Mouse (Mus musculus) G1E-ER4 (cell line): ENCODE measurements around the gene Lcn10. TPM values are rescaled to one million over a fixed set of nuclear protein-coding genes. Genes with fewer than 3 reads are reported as not detected.
"Not testable (repeated sequence)": the region's sequence is repeated elsewhere in the genome, so short reads cannot be mapped to it uniquely, and the experiment has no call there.

Experiments
- GATA1 ChIP-seq: IDR thresholded peaks from one replicate; pipeline ENCODE4 v1.8.0; 2012; ENCODE audit warnings: low read length, inconsistent platforms
- polyA plus RNA-seq: library from polyadenylated mRNA; stranded (reverse); fragments of >175 nt; gene quantifications from 2 replicates; pipeline ENCODE4 v1.2.3, GENCODE M21; 2012

Gene Lcn10
- polyA plus RNA-seq, 1 experiment = not detected

DNA sequence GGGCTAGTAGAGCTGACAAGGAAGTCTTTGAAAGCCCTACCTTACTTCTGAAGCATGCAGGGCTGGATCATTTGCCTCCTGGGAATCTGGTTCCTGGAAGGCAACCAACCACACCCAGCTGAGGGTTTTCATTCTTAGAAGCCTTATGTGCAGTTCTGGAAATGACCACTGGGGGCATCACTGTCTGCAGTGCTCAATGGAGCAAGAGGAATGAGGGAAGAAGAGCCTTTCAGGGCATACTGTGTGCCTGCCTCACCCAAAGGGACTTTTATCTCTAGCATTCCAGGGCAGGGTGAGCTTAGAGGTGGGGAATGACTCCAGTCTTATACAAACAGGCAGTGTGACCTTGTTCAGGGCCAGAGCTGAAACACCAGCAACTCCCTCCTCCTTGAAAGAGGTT is 12.1 kb downstream of the Lcn10 start:
- TF ChIP-seq GATA1 = no peak

GRCm38 (mm10) chr2:25696951-25697350 is 14.4 kb downstream of the Lcn10 start:
- no peak for TF ChIP-seq GATA1

GRCm38 (mm10) chr2:25698696-25699095 is 16.2 kb downstream of the Lcn10 start:
- TF ChIP-seq GATA1 = no peak

DNA sequence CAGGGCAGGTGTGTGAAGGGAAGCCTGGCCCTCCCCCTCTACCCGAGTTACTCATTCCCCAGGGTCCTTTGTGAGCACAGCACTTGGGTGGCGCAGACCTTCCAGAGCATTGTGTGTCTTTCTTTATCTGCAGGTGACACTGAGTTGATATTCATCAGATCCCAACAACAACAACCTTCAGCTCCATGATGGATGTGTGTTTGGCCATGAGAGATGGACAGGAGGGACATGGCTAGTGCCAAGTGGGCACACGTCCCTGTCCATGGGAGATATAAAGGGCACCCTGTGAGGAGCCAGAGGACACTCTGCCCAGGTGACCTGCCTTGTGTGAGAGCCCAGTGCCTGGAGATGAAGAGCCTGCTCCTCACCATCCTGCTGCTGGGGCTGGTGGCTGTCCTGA is 17.2 kb downstream of the Lcn10 start, which contains the start of gene Obp2a:
Gene Obp2a, plus strand, starts transcription at position 301 of the 400 bp plus-strand sequence.
- not testable (repeated sequence) for TF ChIP-seq GATA1

GRCm38 (mm10) chr2:25701001-25701400 is 18.5 kb downstream of the Lcn10 start:
- no peak for TF ChIP-seq GATA1

GRCm38 (mm10) chr2:25703706-25704105 is 21.2 kb downstream of the Lcn10 start:
- no peak for TF ChIP-seq GATA1

GRCm38 (mm10) chr2:25706643-25707481 is 24.3 kb downstream of the Lcn10 start, which contains the start of gene Bmyc:
Bmyc (plus strand) TSS chr2:25706739.
- no peak for TF ChIP-seq GATA1

GRCm38 (mm10) chr2:25708121-25708520 is 25.6 kb downstream of the Lcn10 start:
- TF ChIP-seq GATA1 = no peak

- TF ChIP-seq GATA1 = no peak
These were observed 34.7 kb downstream of the Lcn10 start for GRCm38 (mm10) chr2:25717222-25717621.

DNA sequence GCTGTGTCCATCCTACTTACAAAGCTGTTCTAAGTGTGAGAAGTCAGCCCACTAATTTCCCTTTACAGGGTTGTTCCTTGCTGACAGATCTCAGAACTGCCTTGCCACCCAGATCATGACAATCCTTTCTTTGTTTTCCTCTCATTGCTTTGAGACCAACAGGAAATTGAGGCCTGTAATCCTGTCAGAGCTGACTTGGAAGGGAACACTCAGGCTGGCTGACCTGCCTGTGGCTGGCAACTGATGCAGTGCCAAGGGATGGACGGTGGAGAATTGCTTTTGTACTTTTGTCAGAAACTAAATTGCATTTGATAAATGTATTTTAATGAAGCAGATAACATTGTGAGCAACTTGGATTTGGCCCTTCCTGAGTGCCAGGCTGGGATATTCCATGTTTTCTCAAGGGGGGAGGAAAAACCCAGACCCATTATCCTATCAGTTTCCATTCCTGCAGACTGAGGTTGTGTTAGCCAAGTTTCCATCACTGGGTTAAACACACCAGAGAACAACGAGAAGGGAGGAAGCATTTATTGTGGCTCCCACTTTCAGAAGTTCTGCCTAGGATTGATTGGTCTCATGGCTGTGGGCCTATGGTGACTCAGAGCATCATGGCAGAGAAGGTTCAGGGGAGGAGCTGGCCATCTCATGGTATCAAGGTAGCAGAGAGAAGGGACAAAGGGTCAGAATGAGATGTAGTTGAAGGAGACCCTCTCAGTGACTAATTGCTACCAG is 50.8 kb downstream of the Lcn10 start:
- TF ChIP-seq GATA1 = no peak

Other genes starting within 250 kb of the Lcn10 start
- gene Clic3, start 225.9 kb upstream of the Lcn10 start, polyA plus RNA-seq = not detected in 2 replicates
- 39.7 and 40.3 TPM in 2 replicates for gene Paxx, start 221.6 kb upstream of the Lcn10 start, polyA plus RNA-seq
- not detected in 2 replicates for gene Ptgds, start 212.7 kb upstream of the Lcn10 start, polyA plus RNA-seq
- gene Lcn12, start 188.8 kb upstream of the Lcn10 start, polyA plus RNA-seq = not detected in 2 replicates
- 25.8 and 49.8 TPM in 2 replicates for gene Fbxw5, start 182.0 kb upstream of the Lcn10 start, polyA plus RNA-seq
- gene C8g, start 181.0 kb upstream of the Lcn10 start, polyA plus RNA-seq = 0.08 and 0.18 TPM in 2 replicates
- 5.5 and 9.3 TPM in 2 replicates for gene Traf2, start 135.8 kb upstream of the Lcn10 start, polyA plus RNA-seq
- 682 and 940 TPM in 2 replicates for gene Edf1, start 124.9 kb upstream of the Lcn10 start, polyA plus RNA-seq
- 0.52 and 0.69 TPM in 2 replicates for gene Mamdc4, start 107.9 kb upstream of the Lcn10 start, polyA plus RNA-seq
- 3.2 and 4.9 TPM in 2 replicates for gene Phpt1, start 107.5 kb upstream of the Lcn10 start, polyA plus RNA-seq
- 0.09 and 0.13 TPM in 2 replicates for gene Ajm1, start 101.0 kb upstream of the Lcn10 start, polyA plus RNA-seq
- 86.8 and 89.3 TPM in 2 replicates for gene Rabl6, start 74.2 kb upstream of the Lcn10 start, polyA plus RNA-seq
- gene Ccdc183, start 65.0 kb upstream of the Lcn10 start, polyA plus RNA-seq = not detected in 2 replicates
- gene Tmem141, start 60.7 kb upstream of the Lcn10 start, polyA plus RNA-seq = not detected in 2 replicates
- gene Fcna, start 54.7 kb upstream of the Lcn10 start, polyA plus RNA-seq = not detected in 2 replicates
- gene Lcn8, start 29.6 kb upstream of the Lcn10 start, polyA plus RNA-seq = not detected in 2 replicates
- gene Lcn5, start 24.8 kb upstream of the Lcn10 start, polyA plus RNA-seq = not detected in 2 replicates
- gene Lcn6, start 5.9 kb upstream of the Lcn10 start, polyA plus RNA-seq = not detected in 2 replicates
- not detected in 2 replicates for gene Obp2a, start 17.3 kb downstream of the Lcn10 start, polyA plus RNA-seq
- gene Bmyc, start 24.0 kb downstream of the Lcn10 start, polyA plus RNA-seq = not detected in 2 replicates
- not detected in 2 replicates for gene Obp2b, start 54.3 kb downstream of the Lcn10 start, polyA plus RNA-seq
- not detected in 2 replicates for gene Lcn3, start 82.8 kb downstream of the Lcn10 start, polyA plus RNA-seq
- not detected in 2 replicates for gene Lcn11, start 94.3 kb downstream of the Lcn10 start, polyA plus RNA-seq
- not detected in 2 replicates for gene Gm13539, start 99.5 kb downstream of the Lcn10 start, polyA plus RNA-seq
- not detected in 2 replicates for gene Glt6d1, start 133.1 kb downstream of the Lcn10 start, polyA plus RNA-seq
- not detected in 2 replicates for gene Lcn9, start 140.4 kb downstream of the Lcn10 start, polyA plus RNA-seq
- gene Sohlh1, start 164.5 kb downstream of the Lcn10 start, polyA plus RNA-seq = not detected in 2 replicates
- not detected in 2 replicates for gene Kcnt1, start 181.0 kb downstream of the Lcn10 start, polyA plus RNA-seq